ENCODE assay signal across 8 mouse cellular contexts in genomic region chr8:70373397-70374317, GRCm38 (mm10). TPM values are rescaled to one million over a fixed set of nuclear protein-coding genes. Genes with fewer than 3 reads are reported as not detected.
DNase-seq lines count a peak whose midpoint lies in the region; ATAC-seq and TF ChIP-seq lines count a peak whose summit lies in the region.

Gene Comp, plus strand, starts transcription at chr8:70373558.

- H3K27ac ChIP-seq in kidney, postnatal 0 days: no peak within 1 kb of the TSS
- H3K27ac ChIP-seq in hindbrain, embryonic 16.5 days (ENCODE audit: low read depth, low read length): no peak within 1 kb of the TSS

- peaks cover 18% of the 10 kb centered on the region for H3K4me1 ChIP-seq in kidney, postnatal 0 days (replicated peaks; ENCODE audit: insufficient read depth, low read length)
- peaks cover 19% of the 10 kb centered on the region; the same call in 1 of the 2 replicates for H3K4me1 ChIP-seq in hindbrain, embryonic 16.5 days (ENCODE audit: control insufficient read depth, insufficient read depth, low read depth, low read length)

- ATAC-seq in kidney, postnatal 0 days (replicated peaks; ENCODE audit: low FRiP score, low read depth): no peak
- no peak for ATAC-seq in hindbrain, embryonic 16.5 days
- ATAC-seq in erythroid progenitor cell, adult 5-6 weeks (replicated peaks; ENCODE audit: low FRiP score, poor library complexity, severe bottlenecking): no peak

- DNase-seq in kidney, postnatal 0 days (ENCODE audit: low spot score): no peak
- no peak for DNase-seq in kidney, adult 8-10 months
- peak; percentile 32 to 54 for DNase-seq in cerebellum, postnatal 25 days
- peak; percentile 46 for DNase-seq in neural tube, embryonic 10.5 days (ENCODE audit: extremely low spot score, low spot score)
- DNase-seq in spleen, postnatal 4 days (ENCODE audit: low spot score in 2 of 2): no peak
- DNase-seq in MN1 (ENCODE audit: low spot score): no peak

- TF ChIP-seq CTCF in kidney, postnatal 0 days (IDR thresholded peaks at IDR 0.05; ENCODE audit: low read depth): no peak

- 5% methylated on average over 47 of the region's 47 CpGs for WGBS in kidney, postnatal 0 days
- WGBS in hindbrain, embryonic 16.5 days: 4% methylated on average over 47 of the region's 47 CpGs

- peaks cover 51% of the 10 kb centered on the region for H3K27me3 ChIP-seq in kidney, postnatal 0 days (ENCODE audit: insufficient read depth, low read length)
- peaks cover 70% of the 10 kb centered on the region for H3K27me3 ChIP-seq in hindbrain, embryonic 16.5 days (replicated peaks; ENCODE audit: control insufficient read depth, insufficient read depth, low read length)

- peak within 1 kb of the TSS; percentile 57 for H3K4me2 ChIP-seq in kidney, postnatal 0 days (ENCODE audit: low read length)
- H3K4me2 ChIP-seq in hindbrain, embryonic 16.5 days (ENCODE audit: low read length): peak within 1 kb of the TSS; percentile 59

- H3K36me3 ChIP-seq in kidney, postnatal 0 days (ENCODE audit: insufficient read depth, low read length): no peaks in the 10 kb centered on the region
- H3K36me3 ChIP-seq in hindbrain, embryonic 16.5 days (ENCODE audit: control insufficient read depth, insufficient read depth, low read length): no peaks in the 10 kb centered on the region

- H3K4me3 ChIP-seq in kidney, postnatal 0 days (replicated peaks; ENCODE audit: low read depth, low read length): peak within 1 kb of the TSS; percentile 31
- H3K4me3 ChIP-seq in hindbrain, embryonic 16.5 days (ENCODE audit: low read length): peak within 1 kb of the TSS; percentile 37

- no peaks in the 10 kb centered on the region for H3K9me3 ChIP-seq in kidney, postnatal 0 days (replicated peaks; ENCODE audit: low read length)
- H3K9me3 ChIP-seq in hindbrain, embryonic 16.5 days (ENCODE audit: control insufficient read depth, low read length): peaks cover 3% of the 10 kb centered on the region; the same call in 1 of the 2 replicates

- 0 out of 2 replicates have a peak within 1 kb of the TSS, but pooled peaks have one; percentile 18 for H3K9ac ChIP-seq in kidney, postnatal 0 days (ENCODE audit: low read depth, low read length)
- peak within 1 kb of the TSS; percentile 45 for H3K9ac ChIP-seq in hindbrain, embryonic 16.5 days (ENCODE audit: low read depth, low read length)

RNA-seq across cellular contexts. Expression of gene Comp, which starts in this region (rescaled TPM):
- polyA plus RNA-seq in kidney, postnatal 0 days (2015; fragmentation: Nextera tagmentation; extraction: Ambion mirVana): 0.24 and 0.28 TPM in 2 replicates
- 0.58 and 2.8 TPM in 2 replicates for polyA plus RNA-seq in hindbrain, embryonic 16.5 days (2015; fragmentation: Nextera tagmentation; extraction: Ambion mirVana)
- total RNA-seq in erythroid progenitor cell, adult 5-6 weeks (2015; ENCODE audit: low replicate concordance): not detected in 2 replicates
- total RNA-seq in erythroid progenitor cell, adult 5-6 weeks (2017; ENCODE audit: low replicate concordance): 0.39 TPM in 1 of 2 replicates, not detected in the other

Comparison
In these comparisons a context has a peak if more than half of its experiments do, and no peak if none do; other contexts are left out.
1. DNase-seq: peak in cerebellum, postnatal 25 days (2 of 2) and neural tube, embryonic 10.5 days (single experiment); none in kidney, postnatal 0 days (single experiment), kidney, adult 8-10 months (0 of 2), spleen, postnatal 4 days (0 of 2) and MN1 (single experiment).